ENCODE assay signal across 11 mouse cellular contexts in the genomic region with DNA sequence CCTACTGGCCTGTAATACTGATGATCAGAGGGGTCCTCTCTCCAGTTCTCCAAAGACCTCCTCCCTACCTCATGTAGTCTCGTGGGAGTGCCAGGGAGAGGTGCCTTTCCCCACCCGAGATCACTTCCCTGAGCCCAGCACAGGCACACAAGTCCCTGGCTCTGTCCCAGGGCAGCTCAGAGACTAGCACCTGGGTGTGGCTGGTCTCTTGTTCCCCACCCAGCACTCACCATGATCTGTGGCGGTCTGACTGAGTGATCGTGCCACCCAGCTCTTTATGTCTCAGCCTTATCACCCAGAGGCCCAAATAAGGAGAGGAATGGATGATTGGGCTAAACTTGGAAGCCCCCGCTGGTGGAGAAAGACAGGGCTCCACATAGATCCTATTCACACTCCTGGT. TPM values are rescaled to one million over a fixed set of nuclear protein-coding genes. Genes with fewer than 3 reads are reported as not detected.
DNase-seq lines count a peak whose midpoint lies in the region; ATAC-seq and TF ChIP-seq lines count a peak whose summit lies in the region.
"Had no signal": no experiment of that assay in that cellular context is flagged by ENCODE, and none has a peak within 500 bp of the region (broad histone marks: within the 10 kb centered on the region; RNA-seq: fewer than 3 reads in every experiment).

A gene (minus strand): TSS at position 252 of the 400 bp plus-strand sequence.

- H3K9me3 ChIP-seq in midbrain, embryonic 10.5 days (replicated peaks): no peaks in the 10 kb centered on the region
- H3K9me3 ChIP-seq in midbrain, postnatal 0 days (ENCODE audit: low read length): no peaks in the 10 kb centered on the region
- no peaks in the 10 kb centered on the region for H3K9me3 ChIP-seq in forebrain, postnatal 0 days (ENCODE audit: low read length)

- WGBS in midbrain, embryonic 10.5 days: 76% methylated on average over 5 of the region's 5 CpGs
- whole genome bisulfite sequencing in midbrain, postnatal 0 days: 76% methylated on average over 5 of the region's 5 CpGs
- WGBS in forebrain, postnatal 0 days: 63% methylated on average over 5 of the region's 5 CpGs

- no peak within 1 kb of the TSS for H3K4me2 ChIP-seq in midbrain, postnatal 0 days (ENCODE audit: low read depth, low read length, poor library complexity, severe bottlenecking)
- H3K4me2 ChIP-seq in forebrain, postnatal 0 days (ENCODE audit: low read depth): no peak within 1 kb of the TSS

- peaks cover 55% of the 10 kb centered on the region for H3K4me1 ChIP-seq in midbrain, embryonic 10.5 days
- H3K4me1 ChIP-seq in midbrain, postnatal 0 days (ENCODE audit: insufficient read depth, low read length): peaks cover 16% of the 10 kb centered on the region
- peaks cover 15% of the 10 kb centered on the region for H3K4me1 ChIP-seq in forebrain, postnatal 0 days (ENCODE audit: insufficient read depth)

- peak within 1 kb of the TSS; percentile 2; the same call in 1 of the 2 replicates for H3K27ac ChIP-seq in midbrain, embryonic 10.5 days (replicated peaks)
- H3K27ac ChIP-seq in midbrain, postnatal 0 days (ENCODE audit: low read depth, low read length): no peak within 1 kb of the TSS
- no peak within 1 kb of the TSS for H3K27ac ChIP-seq in forebrain, postnatal 0 days (ENCODE audit: low read depth, low read length)

- ATAC-seq in midbrain, postnatal 0 days (ENCODE audit: low FRiP score): no peak
- peak; percentile 74 for ATAC-seq in megakaryocyte-erythroid progenitor cell, adult 5-6 weeks (replicated peaks; ENCODE audit: low FRiP score, low TSS enrichment, poor library complexity, severe bottlenecking)
- ATAC-seq in forebrain, postnatal 0 days: no peak

- H3K36me3 ChIP-seq in midbrain, embryonic 10.5 days: no peaks in the 10 kb centered on the region
- no peaks in the 10 kb centered on the region for H3K36me3 ChIP-seq in midbrain, postnatal 0 days (ENCODE audit: insufficient read depth, low read length)
- H3K36me3 ChIP-seq in forebrain, postnatal 0 days (ENCODE audit: insufficient read depth): no peaks in the 10 kb centered on the region

- TF ChIP-seq CTCF in midbrain, postnatal 0 days (IDR thresholded peaks at IDR 0.05): no peak
- no peak for TF ChIP-seq CTCF in forebrain, postnatal 0 days (IDR thresholded peaks at IDR 0.05; ENCODE audit: low read depth)

- H3K4me3 ChIP-seq in midbrain, embryonic 10.5 days: peak within 1 kb of the TSS; percentile 22; the same call in 1 of the 2 replicates
- H3K4me3 ChIP-seq in midbrain, postnatal 0 days (ENCODE audit: low read depth, low read length): no peak within 1 kb of the TSS
- no peak within 1 kb of the TSS for H3K4me3 ChIP-seq in forebrain, postnatal 0 days (ENCODE audit: low read depth, low read length)
- H3K4me3 ChIP-seq: myocyte had no signal

- no peak for DNase-seq in midbrain, embryonic 10.5 days (ENCODE audit: low spot score)
- no peak for DNase-seq in midbrain, postnatal 0 days (ENCODE audit: low spot score)
- DNase-seq in heart, adult 8-10 months (ENCODE audit: low spot score): no peak
- peak; percentile 38 for DNase-seq in heart, postnatal 4 days
- no peak for DNase-seq in forebrain, postnatal 0 days
- DNase-seq in left cerebral cortex, adult 9 months (ENCODE audit: low spot score in 2 of 2): no peak
- DNase-seq: kidney, adult 9 months; right cerebral cortex, postnatal 25 days had no signal

- H3K27me3 ChIP-seq in midbrain, embryonic 10.5 days (ENCODE audit: low read depth, poor library complexity, severe bottlenecking): peaks cover 77% of the 10 kb centered on the region
- peaks cover 6% of the 10 kb centered on the region; the same call in 1 of the 2 replicates for H3K27me3 ChIP-seq in midbrain, postnatal 0 days (ENCODE audit: insufficient read depth, low read length)
- H3K27me3 ChIP-seq in forebrain, postnatal 0 days (ENCODE audit: insufficient read depth, low read length): no peaks in the 10 kb centered on the region

- no peak within 1 kb of the TSS for H3K9ac ChIP-seq in midbrain, postnatal 0 days (replicated peaks; ENCODE audit: low read length, poor library complexity, severe bottlenecking)
- H3K9ac ChIP-seq in forebrain, postnatal 0 days: no peak within 1 kb of the TSS

RNA-seq across cellular contexts. Expression of the gene that starts here (rescaled TPM):
- polyA plus RNA-seq in midbrain, embryonic 10.5 days (2016; fragmentation: Nextera tagmentation; extraction: Ambion mirVana): 2.5 and 3.7 TPM in 2 replicates
- total RNA-seq in midbrain, postnatal 0 days (2014; rRNA removed): not detected in 2 replicates
- 0.31 TPM in 1 of 2 replicates, not detected in the other for polyA plus RNA-seq in midbrain, postnatal 0 days (2015; fragmentation: Nextera tagmentation; extraction: Ambion mirVana)
- 100 to 1,000 TPM; 455 to 787 (median 725) TPM for total RNA-seq in heart, adult 8-10 months (2022)
- 1,000 to 10,000 TPM; 1,420 to 1,616 TPM for total RNA-seq in heart, postnatal 4 days (2021)
- not detected in 2 replicates for total RNA-seq in megakaryocyte-erythroid progenitor cell, adult 5-6 weeks (2014; fragmentation: Nextera tagmentation)
- not detected in 2 replicates for total RNA-seq in megakaryocyte-erythroid progenitor cell, adult 5-6 weeks (2017)
- not detected in 2 replicates for total RNA-seq in forebrain, postnatal 0 days (2014; rRNA removed)
- not detected in 2 replicates for polyA plus RNA-seq in forebrain, postnatal 0 days (2015; fragmentation: Nextera tagmentation; extraction: Ambion mirVana)
- total RNA-seq: left cerebral cortex, postnatal 25 days had no signal
- polyA plus RNA-seq: myocyte had no signal

Comparison
In these comparisons a context has a peak if more than half of its experiments do, and no peak if none do; other contexts are left out.
1. RNA of the gene that starts here (total RNA-seq): 1,420 to 1,616 TPM in heart, postnatal 4 days and 455 to 787 TPM in heart, adult 8-10 months; not detected in midbrain, postnatal 0 days, not detected in megakaryocyte-erythroid progenitor cell, adult 5-6 weeks and not detected in forebrain, postnatal 0 days; every median in the first group is over 100 times any median in the second.
2. Peak in ATAC-seq in megakaryocyte-erythroid progenitor cell, adult 5-6 weeks; RNA of the gene not detected or under 1 TPM.